Mouse (Mus musculus): ENCODE measurements around the gene Reps2. TPM values are rescaled to one million over a fixed set of nuclear protein-coding genes. Genes with fewer than 3 reads are reported as not detected.

Reps2 gene
- polyA plus RNA-seq, 1 experiment = 0.34 TPM

DNA sequence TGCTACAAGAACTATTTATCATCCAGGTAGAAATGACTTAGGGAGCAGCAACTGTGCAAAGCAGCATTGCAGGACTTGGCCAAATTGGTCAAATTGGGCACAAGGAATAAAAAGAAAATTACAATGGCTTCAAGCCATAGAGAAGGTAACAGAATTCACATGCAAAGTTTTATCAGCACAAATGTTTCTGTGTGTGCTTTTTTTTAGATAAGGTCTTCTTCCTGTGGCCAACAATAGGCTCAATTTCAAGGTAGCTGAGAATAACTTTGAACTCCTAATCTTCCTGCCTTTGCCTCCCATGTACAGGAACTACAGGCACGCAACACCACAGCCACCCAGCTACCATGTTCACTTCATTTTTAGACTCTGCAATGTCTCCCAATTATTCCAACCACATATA lies 16.7 kb upstream of the Reps2 start:
- H3K4me1 ChIP-seq (replicated peaks; ENCODE audit: control insufficient read depth, insufficient read depth, low read length) = no peaks in the 10 kb centered on the region
- no peak overlapping the region for H3K27ac ChIP-seq (ENCODE audit: control insufficient read depth, insufficient read depth, low read length)
- H3K36me3 ChIP-seq (ENCODE audit: control insufficient read depth, insufficient read depth, low read length) = no peaks in the 10 kb centered on the region
- no peak for TF ChIP-seq CTCF (IDR thresholded peaks at IDR 0.05; ENCODE audit: borderline replicate concordance, control insufficient read depth, extremely low read depth, insufficient read depth, low read length, poor library complexity)
- no peak for TF ChIP-seq POLR2A (IDR thresholded peaks at IDR 0.05; ENCODE audit: control insufficient read depth, extremely low read depth, insufficient read depth, low read length, poor library complexity)
- WGBS = 83% methylated on average over 1 of the region's 1 CpGs
- no peak for DNase-seq
- H3K27me3 ChIP-seq (ENCODE audit: control insufficient read depth, insufficient read depth, low read length) = no peaks in the 10 kb centered on the region
- H3K4me3 ChIP-seq (ENCODE audit: control insufficient read depth, insufficient read depth, low read length) = no peak overlapping the region

DNA sequence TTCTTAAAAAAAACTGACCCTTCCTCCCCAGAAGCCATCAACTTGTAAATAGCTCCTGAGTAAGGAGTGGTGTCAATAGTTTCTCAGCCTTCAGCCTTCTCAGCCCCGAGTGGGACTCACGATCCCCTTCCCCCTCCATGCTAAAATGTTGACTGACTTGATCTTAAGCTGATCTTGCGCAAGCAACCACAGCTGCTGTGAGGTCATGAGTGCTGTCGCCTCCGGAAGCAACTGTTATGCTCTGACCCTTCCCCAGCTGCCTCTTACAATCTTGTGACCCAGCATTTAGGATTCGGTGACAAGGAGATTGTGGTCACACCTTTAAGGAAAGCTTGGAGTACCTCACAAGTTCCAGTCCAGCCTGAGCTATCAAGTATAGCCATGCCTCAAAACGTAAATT lies 10.1 kb upstream of the Reps2 start:
- H3K4me3 ChIP-seq (ENCODE audit: control insufficient read depth, insufficient read depth, low read length) = no peak overlapping the region
- TF ChIP-seq POLR2A (IDR thresholded peaks at IDR 0.05; ENCODE audit: control insufficient read depth, extremely low read depth, insufficient read depth, low read length, poor library complexity) (no peak), CTCF (IDR thresholded peaks at IDR 0.05; ENCODE audit: borderline replicate concordance, control insufficient read depth, extremely low read depth, insufficient read depth, low read length, poor library complexity) (no peak)
- H3K27me3 ChIP-seq (ENCODE audit: control insufficient read depth, insufficient read depth, low read length) = no peaks in the 10 kb centered on the region
- no peaks in the 10 kb centered on the region for H3K36me3 ChIP-seq (ENCODE audit: control insufficient read depth, insufficient read depth, low read length)
- H3K4me1 ChIP-seq (replicated peaks; ENCODE audit: control insufficient read depth, insufficient read depth, low read length) = no peaks in the 10 kb centered on the region
- WGBS = 89% methylated on average over 7 of the region's 7 CpGs
- H3K27ac ChIP-seq (ENCODE audit: control insufficient read depth, insufficient read depth, low read length) = no peak overlapping the region
- no peak for DNase-seq

DNA sequence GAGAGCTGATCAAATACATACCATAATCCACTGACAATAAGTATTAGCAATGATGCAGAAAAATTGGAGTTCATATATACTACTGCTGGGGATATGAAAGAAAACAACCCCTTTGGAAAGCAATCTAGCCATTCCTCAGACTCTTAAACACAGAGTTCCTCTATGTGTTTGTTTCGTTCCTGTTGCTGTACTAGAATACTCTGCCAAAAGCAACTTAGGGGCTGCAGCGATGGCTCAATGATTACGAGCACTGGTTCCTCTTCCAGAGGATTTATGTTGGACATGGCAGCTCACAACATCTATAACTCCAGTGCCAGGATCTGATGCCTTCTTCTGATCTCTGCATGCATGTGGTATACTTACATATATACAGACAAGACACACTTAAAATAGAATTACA lies 9.0 kb upstream of the Reps2 start:
- H3K4me3 ChIP-seq (ENCODE audit: control insufficient read depth, insufficient read depth, low read length) = no peak overlapping the region
- no peak overlapping the region for H3K27ac ChIP-seq (ENCODE audit: control insufficient read depth, insufficient read depth, low read length)
- H3K4me1 ChIP-seq (replicated peaks; ENCODE audit: control insufficient read depth, insufficient read depth, low read length) = no peaks in the 10 kb centered on the region
- TF ChIP-seq POLR2A (IDR thresholded peaks at IDR 0.05; ENCODE audit: control insufficient read depth, extremely low read depth, insufficient read depth, low read length, poor library complexity) (no peak), CTCF (IDR thresholded peaks at IDR 0.05; ENCODE audit: borderline replicate concordance, control insufficient read depth, extremely low read depth, insufficient read depth, low read length, poor library complexity) (no peak)
- DNase-seq = no peak
- no peaks in the 10 kb centered on the region for H3K27me3 ChIP-seq (ENCODE audit: control insufficient read depth, insufficient read depth, low read length)
- H3K36me3 ChIP-seq (ENCODE audit: control insufficient read depth, insufficient read depth, low read length) = no peaks in the 10 kb centered on the region
- WGBS = 89% methylated on average over 3 of the region's 3 CpGs

DNA sequence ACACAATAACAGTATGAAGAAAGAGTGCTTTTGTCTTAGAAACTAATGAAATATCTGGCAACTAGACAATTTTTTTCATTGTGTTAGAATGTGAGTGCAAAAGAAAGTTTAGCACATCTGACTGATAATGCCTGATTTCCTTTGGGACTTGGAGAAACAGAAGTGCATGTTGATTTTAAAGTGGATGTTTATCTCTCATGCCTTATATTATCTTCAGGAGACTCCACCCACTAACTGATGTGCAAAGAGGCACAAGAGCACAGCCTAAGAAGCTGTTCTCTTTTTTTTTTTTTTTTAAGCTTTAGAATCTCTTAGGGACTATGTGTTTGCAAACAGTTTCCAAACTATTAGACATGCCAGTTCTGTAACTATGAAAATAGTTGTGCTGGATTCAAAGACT lies 7.7 kb upstream of the Reps2 start:
- no peak for TF ChIP-seq CTCF (IDR thresholded peaks at IDR 0.05; ENCODE audit: borderline replicate concordance, control insufficient read depth, extremely low read depth, insufficient read depth, low read length, poor library complexity)
- no peak for TF ChIP-seq POLR2A (IDR thresholded peaks at IDR 0.05; ENCODE audit: control insufficient read depth, extremely low read depth, insufficient read depth, low read length, poor library complexity)
- H3K27me3 ChIP-seq (ENCODE audit: control insufficient read depth, insufficient read depth, low read length) = no peaks in the 10 kb centered on the region
- DNase-seq = no peak
- H3K4me1 ChIP-seq (replicated peaks; ENCODE audit: control insufficient read depth, insufficient read depth, low read length) = no peaks in the 10 kb centered on the region
- H3K36me3 ChIP-seq (ENCODE audit: control insufficient read depth, insufficient read depth, low read length) = no peaks in the 10 kb centered on the region
- H3K27ac ChIP-seq (ENCODE audit: control insufficient read depth, insufficient read depth, low read length) = no peak overlapping the region
- no peak overlapping the region for H3K4me3 ChIP-seq (ENCODE audit: control insufficient read depth, insufficient read depth, low read length)

DNA sequence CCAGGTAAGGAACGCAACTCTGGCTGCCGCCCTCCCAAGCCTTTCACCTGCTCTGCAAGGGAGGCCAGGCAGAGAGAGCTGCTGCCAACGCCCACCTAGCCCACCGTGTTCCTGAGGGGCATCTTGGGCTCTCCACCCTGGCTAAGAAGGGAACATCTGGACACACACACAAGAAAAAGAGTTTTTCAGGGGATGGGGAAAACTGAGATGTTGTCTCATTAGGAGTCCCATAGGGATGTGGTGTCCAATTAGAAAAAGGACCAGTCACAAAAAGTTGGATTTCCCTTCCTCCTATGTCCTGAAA lies 292 bp upstream of the Reps2 start:
- 14% methylated on average over 4 of the region's 4 CpGs for WGBS
- H3K4me3 ChIP-seq (ENCODE audit: control insufficient read depth, insufficient read depth, low read length) = no peak overlapping the region
- peaks cover 4% of the 10 kb centered on the region for H3K4me1 ChIP-seq (replicated peaks; ENCODE audit: control insufficient read depth, insufficient read depth, low read length)
- H3K27ac ChIP-seq (ENCODE audit: control insufficient read depth, insufficient read depth, low read length) = no peak overlapping the region
- no peaks in the 10 kb centered on the region; the same call in 1 of the 2 replicates for H3K27me3 ChIP-seq (ENCODE audit: control insufficient read depth, insufficient read depth, low read length)
- no peak for TF ChIP-seq POLR2A (IDR thresholded peaks at IDR 0.05; ENCODE audit: control insufficient read depth, extremely low read depth, insufficient read depth, low read length, poor library complexity)
- no peak for TF ChIP-seq CTCF (IDR thresholded peaks at IDR 0.05; ENCODE audit: borderline replicate concordance, control insufficient read depth, extremely low read depth, insufficient read depth, low read length, poor library complexity)
- no peaks in the 10 kb centered on the region for H3K36me3 ChIP-seq (ENCODE audit: control insufficient read depth, insufficient read depth, low read length)
- DNase-seq = no peak

DNA sequence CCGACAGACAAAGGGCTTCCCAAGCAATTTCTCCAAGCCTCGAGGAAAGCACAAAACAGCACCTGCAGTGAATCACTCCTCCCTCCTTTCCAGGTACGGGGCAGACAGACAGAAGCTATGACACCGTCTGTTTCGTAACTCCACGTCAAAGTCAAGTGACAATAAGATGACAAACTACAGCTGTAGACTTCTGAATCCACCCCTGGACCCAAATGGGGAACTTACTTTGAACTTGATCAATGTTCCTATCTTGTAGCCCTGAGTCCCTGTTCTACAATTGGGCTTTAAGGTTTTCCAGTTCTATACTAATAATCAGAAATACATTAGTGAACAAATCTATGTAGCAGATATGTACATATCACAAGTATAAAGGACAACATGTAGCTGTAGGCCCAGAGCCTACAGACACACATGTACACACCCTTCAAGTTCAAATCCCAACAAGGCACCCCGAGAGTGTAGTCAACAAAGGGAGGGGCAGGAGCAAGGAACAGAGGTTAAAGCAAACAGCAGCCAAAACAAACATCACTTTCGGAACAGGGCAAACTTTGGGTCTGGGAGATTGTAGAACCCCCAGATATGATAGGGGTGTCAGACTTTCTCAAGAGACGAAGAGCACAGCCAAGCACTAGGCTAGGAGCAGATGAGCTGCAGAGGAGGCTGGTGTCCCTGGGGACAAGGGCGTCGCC lies 903 bp downstream of the Reps2 start:
- WGBS = 65% methylated on average over 10 of the region's 11 CpGs
- Histone ChIP-seq H3K27ac (ENCODE audit: control insufficient read depth, insufficient read depth, low read length) (no peak overlapping the region), H3K4me1 (replicated peaks; ENCODE audit: control insufficient read depth, insufficient read depth, low read length) (peaks cover 4% of the 10 kb centered on the region), H3K4me3 (ENCODE audit: control insufficient read depth, insufficient read depth, low read length) (no peak overlapping the region), H3K36me3 (ENCODE audit: control insufficient read depth, insufficient read depth, low read length) (no peaks in the 10 kb centered on the region), H3K27me3 (ENCODE audit: control insufficient read depth, insufficient read depth, low read length) (no peaks in the 10 kb centered on the region; the same call in 1 of the 2 replicates)
- no peak for TF ChIP-seq CTCF (IDR thresholded peaks at IDR 0.05; ENCODE audit: borderline replicate concordance, control insufficient read depth, extremely low read depth, insufficient read depth, low read length, poor library complexity)
- TF ChIP-seq POLR2A (IDR thresholded peaks at IDR 0.05; ENCODE audit: control insufficient read depth, extremely low read depth, insufficient read depth, low read length, poor library complexity) = no peak
- no peak for DNase-seq

DNA sequence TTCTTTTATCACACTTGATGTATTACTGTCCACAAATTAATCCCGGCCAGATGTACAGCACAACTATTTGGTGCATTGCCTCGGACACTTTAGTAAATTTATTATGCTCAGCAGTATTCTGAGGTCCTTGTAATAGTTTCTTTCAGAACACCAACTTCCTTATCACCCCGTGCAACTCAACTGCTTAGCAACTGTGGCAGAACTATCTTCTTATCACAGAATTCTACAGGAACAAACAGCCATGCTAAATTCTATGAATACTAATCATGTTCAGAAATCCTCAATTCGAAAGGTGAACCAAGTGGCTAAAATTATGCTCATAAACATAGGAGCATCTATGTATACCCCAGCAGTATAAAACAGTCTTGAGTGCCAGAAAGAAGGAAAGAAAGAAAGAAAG lies 1.7 kb downstream of the Reps2 start:
- 50% methylated on average over 4 of the region's 4 CpGs for WGBS
- Histone ChIP-seq H3K4me3 (ENCODE audit: control insufficient read depth, insufficient read depth, low read length) (no peak overlapping the region), H3K36me3 (ENCODE audit: control insufficient read depth, insufficient read depth, low read length) (no peaks in the 10 kb centered on the region), H3K27ac (ENCODE audit: control insufficient read depth, insufficient read depth, low read length) (no peak overlapping the region), H3K27me3 (ENCODE audit: control insufficient read depth, insufficient read depth, low read length) (no peaks in the 10 kb centered on the region; the same call in 1 of the 2 replicates), H3K4me1 (replicated peaks; ENCODE audit: control insufficient read depth, insufficient read depth, low read length) (peaks cover 4% of the 10 kb centered on the region)
- no peak for DNase-seq
- TF ChIP-seq POLR2A (IDR thresholded peaks at IDR 0.05; ENCODE audit: control insufficient read depth, extremely low read depth, insufficient read depth, low read length, poor library complexity) (no peak), CTCF (IDR thresholded peaks at IDR 0.05; ENCODE audit: borderline replicate concordance, control insufficient read depth, extremely low read depth, insufficient read depth, low read length, poor library complexity) (no peak)

Data from thymus, adult 2 months (tissue).